Mouse (Mus musculus) CH12.LX (cell line): ENCODE measurements around the gene Inpp5a. TPM values are rescaled to one million over a fixed set of nuclear protein-coding genes. Genes with fewer than 3 reads are reported as not detected.

Experiments
- DNase-seq: peaks from one replicate; pipeline ENCODE4 v3.0.0-alpha.2; 2013; ENCODE audit errors: extremely low read depth
- H3K27ac ChIP-seq: 2 replicates; pipeline ENCODE4 v1.5.1; 2012; ENCODE audit warnings: low read depth, mild to moderate bottlenecking, control low read depth, moderate library complexity; ENCODE audit not compliant: insufficient read depth
- H3K27me3 ChIP-seq: replicated peaks from 2 replicates; pipeline ENCODE3; 2012; ENCODE audit warnings: inconsistent platforms
- H3K36me3 ChIP-seq, 2 experiments: replicated peaks in 1 of 2; 2 replicates each; pipeline versions ENCODE3 to v1.6.1; 2012; ENCODE audit warnings: inconsistent platforms in 1 of 2, low read length in 1 of 2, mild to moderate bottlenecking in 1 of 2, mixed read lengths in 1 of 2, moderate library complexity in 1 of 2; ENCODE audit not compliant: control insufficient read depth in 1 of 2, insufficient read depth in 1 of 2
- H3K4me1 ChIP-seq, 2 experiments: 2 replicates each; pipeline ENCODE4 v1.6.1; 2012; ENCODE audit warnings: inconsistent platforms in 1 of 2, moderate library complexity in 1 of 2; ENCODE audit not compliant: insufficient read depth in 2 of 2, control insufficient read depth in 1 of 2
- H3K4me2 ChIP-seq: 2 replicates; pipeline ENCODE4 v1.6.1; 2012; ENCODE audit warnings: low read depth, mild to moderate bottlenecking, control low read depth; ENCODE audit not compliant: poor library complexity, insufficient read depth, severe bottlenecking
- H3K4me3 ChIP-seq, 3 experiments: fragments of 150-350 bp in 1 of 3; sonication (generic) in 1 of 3; replicated peaks in 1 of 3; 2 replicates each; pipeline versions ENCODE3 to v1.5.1; 2011 to 2012; ENCODE audit warnings: low read depth in 2 of 3, low read length in 2 of 3, mild to moderate bottlenecking in 2 of 3, moderate library complexity in 2 of 3, control low read depth in 1 of 3, improper control_type of control experiment in 1 of 3, inconsistent platforms in 1 of 3, mixed read lengths in 1 of 3; ENCODE audit not compliant: poor library complexity in 1 of 3
- H3K79me2 ChIP-seq: replicated peaks from 2 replicates; pipeline ENCODE4 v1.6.1; 2012; ENCODE audit warnings: mild to moderate bottlenecking, moderate library complexity; ENCODE audit not compliant: control insufficient read depth, poor library complexity, insufficient read depth, severe bottlenecking; ENCODE audit errors: extremely low read depth
- H3K9ac ChIP-seq: 2 replicates; pipeline ENCODE4 v1.6.1; 2012; ENCODE audit warnings: low read depth, mild to moderate bottlenecking, control low read depth, moderate library complexity; ENCODE audit not compliant: insufficient read depth
- H3K9me3 ChIP-seq: replicated peaks from 2 replicates; pipeline ENCODE3; 2012; ENCODE audit warnings: low read length, inconsistent platforms, mixed read lengths
- BHLHE40 ChIP-seq: IDR thresholded peaks from 2 replicates; pipeline ENCODE4 v1.6.1; 2011; ENCODE audit warnings: mild to moderate bottlenecking, low read depth, low read length, improper control_type of control experiment
- CHD2 ChIP-seq: IDR thresholded peaks from 2 replicates; pipeline ENCODE4 v1.6.1; 2011; ENCODE audit warnings: low read length, improper control_type of control experiment
- CTCF ChIP-seq, 2 experiments: IDR thresholded peaks in 1 of 2; conservative IDR thresholded peaks in 1 of 2; 2 replicates each; pipeline ENCODE4 v1.5.1; 2011 to 2012; ENCODE audit warnings: low read depth in 2 of 2, low read length in 2 of 2, improper control_type of control experiment in 1 of 2, inconsistent platforms in 1 of 2, mild to moderate bottlenecking in 1 of 2, moderate library complexity in 1 of 2
- E2F4 ChIP-seq: IDR thresholded peaks from 2 replicates; pipeline ENCODE4 v1.6.1; 2011; ENCODE audit warnings: low read depth, low read length, improper control_type of control experiment; ENCODE audit not compliant: insufficient replicate concordance
- ELF1 ChIP-seq: IDR thresholded peaks from 2 replicates; pipeline ENCODE4 v1.6.1; 2014; ENCODE audit warnings: low read depth, mild to moderate bottlenecking, inconsistent platforms, low read length, improper control_type of control experiment
- EP300 ChIP-seq: IDR thresholded peaks from 2 replicates; pipeline ENCODE4 v1.6.1; 2011; ENCODE audit warnings: low read length, improper control_type of control experiment
- ETS1 ChIP-seq: conservative IDR thresholded peaks from 2 replicates; pipeline ENCODE4 v1.6.1; 2012; ENCODE audit warnings: low read depth, mild to moderate bottlenecking, inconsistent platforms, low read length, improper control_type of control experiment, moderate library complexity
- IRF4 ChIP-seq: IDR thresholded peaks from 2 replicates; pipeline ENCODE4 v1.6.1; 2014; ENCODE audit warnings: low read depth, mild to moderate bottlenecking, inconsistent platforms, low read length, improper control_type of control experiment
- JUND ChIP-seq: conservative IDR thresholded peaks from 2 replicates; pipeline ENCODE4 v1.6.1; 2011; ENCODE audit warnings: low read depth, low read length, improper control_type of control experiment
- MAFK ChIP-seq: IDR thresholded peaks from 2 replicates; pipeline ENCODE4 v1.6.1; 2011; ENCODE audit warnings: low read length, improper control_type of control experiment; ENCODE audit not compliant: insufficient replicate concordance
- MAZ ChIP-seq: IDR thresholded peaks from 2 replicates; pipeline ENCODE4 v1.6.1; 2012; ENCODE audit warnings: low read depth, mild to moderate bottlenecking, inconsistent platforms, low read length, improper control_type of control experiment, moderate library complexity
- MEF2A ChIP-seq: IDR thresholded peaks from 2 replicates; pipeline ENCODE4 v1.6.1; 2014; ENCODE audit warnings: low read depth, mild to moderate bottlenecking, inconsistent platforms, low read length, improper control_type of control experiment, borderline replicate concordance
- MYC ChIP-seq: IDR thresholded peaks from 2 replicates; pipeline ENCODE4 v1.6.1; 2011; ENCODE audit warnings: low read depth, mild to moderate bottlenecking, improper control_type of control experiment, low read length
- NELFE ChIP-seq: IDR thresholded peaks from 2 replicates; pipeline ENCODE4 v1.6.1; 2011; ENCODE audit warnings: low read depth, low read length, improper control_type of control experiment
- SIN3A ChIP-seq: IDR thresholded peaks from 2 replicates; pipeline ENCODE4 v1.6.1; 2012; ENCODE audit warnings: low read length, improper control_type of control experiment, inconsistent platforms
- SMC3 ChIP-seq: IDR thresholded peaks from 2 replicates; pipeline ENCODE4 v1.6.1; 2011; ENCODE audit warnings: low read depth, low read length, improper control_type of control experiment
- TBP ChIP-seq: conservative IDR thresholded peaks from 2 replicates; pipeline ENCODE4 v1.6.1; 2011; ENCODE audit warnings: low read depth, low read length, improper control_type of control experiment
- TCF12 ChIP-seq: IDR thresholded peaks from 2 replicates; pipeline ENCODE4 v1.6.1; 2014; ENCODE audit warnings: low read depth, mild to moderate bottlenecking, inconsistent platforms, low read length, improper control_type of control experiment
- USF1 ChIP-seq: IDR thresholded peaks from 2 replicates; pipeline ENCODE4 v1.6.1; 2014; ENCODE audit warnings: low read depth, mild to moderate bottlenecking, inconsistent platforms, low read length, improper control_type of control experiment
- ZC3H11A ChIP-seq: IDR thresholded peaks from 2 replicates; pipeline ENCODE4 v1.6.1; 2012; ENCODE audit warnings: low read depth, mild to moderate bottlenecking, inconsistent platforms, low read length, improper control_type of control experiment
- ZNF384 ChIP-seq: IDR thresholded peaks from 2 replicates; pipeline ENCODE4 v1.6.1; 2012; ENCODE audit warnings: low read depth, low read length, improper control_type of control experiment, inconsistent platforms
- dilution Hi-C: fragments of 300-500 bp; cut with MboI; formaldehyde crosslinking; loops from 2 replicates; pipeline ENCODE4 v1.14.3; 2020; ENCODE audit warnings: low sequenced_read_pairs; ENCODE audit not compliant: extremely low pct_unique_long_range_greater_than_20kb, extremely low pct_ligation_motif_present
- in situ Hi-C: fragments of 300-500 bp; cut with MboI; formaldehyde crosslinking; loops from 3 replicates; pipeline ENCODE4 v1.14.3; 2019; ENCODE audit warnings: low sequenced_read_pairs, low pct_ligation_motif_present, low pct_unique_long_range_greater_than_20kb, mixed read lengths
- polyA plus RNA-seq: library from polyadenylated mRNA; unstranded; fragments of >175 nt; gene quantifications from 2 replicates; pipeline ENCODE4 v1.2.1, GENCODE M21; 2012; ENCODE audit warnings: low read depth; ENCODE audit not compliant: insufficient read length
- total RNA-seq, 2 experiments: library from RNA; depleted of rRNA; stranded (reverse); fragments of 300-350 nt in 1 of 2; fragments of >200 nt in 1 of 2; gene quantifications; 2 replicates each; pipeline ENCODE4 v1.2.3; 2012 to 2014

The Inpp5a gene
- total and polyA plus RNA-seq, 3 experiments = 1.7 to 5.4 (median 3.0) TPM

- Histone ChIP-seq H3K9me3 (no peaks in the 10 kb centered on the region), H3K4me2 (no peak overlapping the region), H3K79me2 (no peaks in the 10 kb centered on the region), H3K36me3 (no peaks in the 10 kb centered on the region), H3K9ac (no peak overlapping the region), H3K27me3 (no peaks in the 10 kb centered on the region), H3K4me3 (no peak overlapping the region), H3K27ac (no peak overlapping the region), H3K4me1 (peaks cover 45 to 85% of the 10 kb centered on the region in 2 experiments)
- TF ChIP-seq ZC3H11A = no peak
- TF ChIP-seq ZNF384 = no peak
- TF ChIP-seq E2F4 = no peak
- no peak for TF ChIP-seq JUND
- no peak for TF ChIP-seq SIN3A
- TF ChIP-seq MEF2A = no peak
- TF ChIP-seq SMC3 = no peak
- no peak for TF ChIP-seq IRF4
- TF ChIP-seq CHD2 = no peak
- TF ChIP-seq MAFK = no peak
- TF ChIP-seq EP300 = no peak
- in situ Hi-C loops = no loop called here
- DNase-seq = no peak
- dilution Hi-C loops = no loop called here
These were observed 9.2 kb downstream of the Inpp5a start for GRCm38 (mm10) chr7:139398111-139398510.

- in situ Hi-C loops = no loop called here
- no peaks in the 10 kb centered on the region for H3K9me3 ChIP-seq
- H3K27me3 ChIP-seq = no peaks in the 10 kb centered on the region
- dilution Hi-C loops = no loop called here
- peak overlapping the region in 1 of 3 experiments; percentile 8 for H3K4me3 ChIP-seq
- peaks cover 45 to 88% of the 10 kb centered on the region in 2 experiments for H3K4me1 ChIP-seq
- no peak overlapping the region for H3K9ac ChIP-seq
- no peak for TF ChIP-seq SMC3
- no peak for TF ChIP-seq MYC
- TF ChIP-seq ETS1 = 0 out of 2 replicates have a peak, but pooled peaks have one; percentile 53
- TF ChIP-seq TCF12 = peak; percentile 38; the same call in 1 of the 2 replicates
- TF ChIP-seq ELF1 = no peak
- peak; percentile 39 for DNase-seq
- H3K36me3 ChIP-seq = no peaks in the 10 kb centered on the region
- no peak overlapping the region for H3K27ac ChIP-seq
- no peaks in the 10 kb centered on the region for H3K79me2 ChIP-seq
- no peak overlapping the region for H3K4me2 ChIP-seq
These were observed 9.7 kb downstream of the Inpp5a start for GRCm38 (mm10) chr7:139398530-139399021.

- Histone ChIP-seq H3K27ac (no peak overlapping the region), H3K27me3 (no peaks in the 10 kb centered on the region), H3K4me2 (no peak overlapping the region), H3K4me1 (peaks cover 45 to 83% of the 10 kb centered on the region in 2 experiments), H3K9ac (no peak overlapping the region), H3K36me3 (no peaks in the 10 kb centered on the region), H3K79me2 (no peaks in the 10 kb centered on the region), H3K9me3 (no peaks in the 10 kb centered on the region), H3K4me3 (no peak overlapping the region)
- dilution Hi-C loops (no loop called here), in situ Hi-C loops (no loop called here)
- TF ChIP-seq MYC (no peak), MAZ (no peak), NELFE (no peak), ETS1 (no peak), MAFK (no peak), TBP (no peak), BHLHE40 (no peak), TCF12 (no peak), USF1 (no peak), CTCF (conservative IDR thresholded peaks at IDR 0.05 in 1 of 2, IDR thresholded peaks at IDR 0.05 in 1 of 2; ENCODE audit: low read depth in 2 of 2, low read length in 2 of 2) (no peak), ELF1 (no peak)
- DNase-seq = no peak
These were observed 10.7 kb downstream of the Inpp5a start for GRCm38 (mm10) chr7:139399572-139399971.
